Mouse (Mus musculus) embryonic facial prominence, embryonic 11.5 days (tissue): ENCODE measurements at regions not wholly inside any gene's neighbourhood (a gene's known extent, or its start where the extent isn't known, plus 50 kb on each side); places are given as distances from the start of the nearest gene placed in this dataset.

Source experiments
- ATAC-seq: fragments of 200-750 bp; cut with Nextera tagmentation; replicated peaks from 2 replicates; pipeline ENCODE4 v1.8.0; 2017; ENCODE audit warnings: low read depth; ENCODE audit not compliant: insufficient number of reproducible peaks, low FRiP score, low TSS enrichment
- DNase-seq: peaks from one replicate; pipeline ENCODE4 v3.0.0-alpha.2; 2015; ENCODE audit warnings: low spot score
- H3K27ac ChIP-seq: fragments of 300-500 bp; sonication (generic); replicated peaks from 2 replicates; pipeline ENCODE4 v1.5.1; 2014; ENCODE audit warnings: mild to moderate bottlenecking, low read depth, low read length, control low read depth
- H3K27me3 ChIP-seq: fragments of 300-500 bp; sonication (generic); 2 replicates; pipeline ENCODE4 v1.6.1; 2014; ENCODE audit warnings: mild to moderate bottlenecking, low read length, moderate library complexity, mixed read lengths; ENCODE audit not compliant: control insufficient read depth, insufficient read depth
- H3K36me3 ChIP-seq: fragments of 300-500 bp; sonication (generic); replicated peaks from 2 replicates; pipeline ENCODE4 v1.6.1; 2014; ENCODE audit warnings: low read depth, mild to moderate bottlenecking, low read length, moderate library complexity, mixed read lengths; ENCODE audit not compliant: control insufficient read depth, insufficient read depth
- H3K4me1 ChIP-seq: fragments of 300-500 bp; sonication (generic); 2 replicates; pipeline ENCODE4 v1.6.1; 2014; ENCODE audit warnings: low read length, mixed read lengths; ENCODE audit not compliant: control insufficient read depth, insufficient read depth
- H3K4me2 ChIP-seq: fragments of 300-500 bp; sonication (generic); 2 replicates; pipeline ENCODE4 v1.6.1; 2014; ENCODE audit warnings: low read depth, mild to moderate bottlenecking, control low read depth, low read length, moderate library complexity
- H3K4me3 ChIP-seq: fragments of 300-500 bp; sonication (generic); 2 replicates; pipeline ENCODE4 v1.5.1; 2014; ENCODE audit warnings: low read depth, low read length, control low read depth
- H3K9ac ChIP-seq: fragments of 300-500 bp; sonication (generic); replicated peaks from 2 replicates; pipeline ENCODE4 v1.6.1; 2014; ENCODE audit warnings: mild to moderate bottlenecking, control low read depth, low read length
- H3K9me3 ChIP-seq: fragments of 300-500 bp; sonication (generic); replicated peaks from 2 replicates; pipeline ENCODE4 v1.6.1; 2016; ENCODE audit warnings: mild to moderate bottlenecking, low read length, inconsistent platforms, mixed read lengths; ENCODE audit not compliant: control insufficient read depth
- WGBS: fragments of 180-500 bp; shearing (Covaris S2); extraction: QIAGEN DNeasy Blood & Tissue Kit; methylation state at CpG from one replicate; pipeline ENCODE4 v1.1.7; 2014; 5-methylcytosine and 5-hydroxymethylcytosine counted together

- Histone ChIP-seq H3K9me3 (no peaks in the 10 kb centered on the region), H3K9ac (no peak overlapping the region), H3K4me1 (no peaks in the 10 kb centered on the region), H3K4me2 (no peak overlapping the region), H3K36me3 (no peaks in the 10 kb centered on the region), H3K27me3 (no peaks in the 10 kb centered on the region), H3K27ac (no peak overlapping the region), H3K4me3 (no peak overlapping the region)
- DNase-seq (no peak), ATAC-seq (no peak)
- 85% methylated on average over 4 of the region's 4 CpGs for WGBS
These were observed 347.9 kb downstream of the Cd83 start for GRCm38 (mm10) chr13:44132510-44132909.

- H3K27me3 ChIP-seq, result no peaks in the 10 kb centered on the region
- no peaks in the 10 kb centered on the region for H3K4me1 ChIP-seq
- H3K9ac ChIP-seq, result no peak overlapping the region
- DNase-seq (peak; percentile 46), ATAC-seq (no peak)
- no peak overlapping the region for H3K4me3 ChIP-seq
- H3K36me3 ChIP-seq, result no peaks in the 10 kb centered on the region
- no peak overlapping the region for H3K27ac ChIP-seq
- H3K4me2 ChIP-seq, result no peak overlapping the region
- WGBS, result 54% methylated on average over 9 of the region's 9 CpGs
- H3K9me3 ChIP-seq, result no peaks in the 10 kb centered on the region
These were observed 348.9 kb downstream of the Cd83 start for GRCm38 (mm10) chr13:44133436-44133835.

- no peak overlapping the region for H3K27ac ChIP-seq
- H3K36me3 ChIP-seq, result no peaks in the 10 kb centered on the region
- H3K9me3 ChIP-seq, result no peaks in the 10 kb centered on the region
- no peak overlapping the region for H3K9ac ChIP-seq
- DNase-seq, result no peak
- no peaks in the 10 kb centered on the region for H3K4me1 ChIP-seq
- WGBS, result 57% methylated on average over 5 of the region's 5 CpGs
- H3K27me3 ChIP-seq, result no peaks in the 10 kb centered on the region
- no peak overlapping the region for H3K4me2 ChIP-seq
- no peak overlapping the region for H3K4me3 ChIP-seq
- ATAC-seq, result no peak
These were observed 356.6 kb downstream of the Cd83 start for GRCm38 (mm10) chr13:44141181-44141580.

GRCm38 (mm10) chr13:44145441-44145840 lies 360.9 kb downstream of the Cd83 start:
- no peaks in the 10 kb centered on the region for H3K36me3 ChIP-seq
- H3K27ac ChIP-seq, result no peak overlapping the region
- H3K4me2 ChIP-seq, result no peak overlapping the region
- no peak for DNase-seq
- no peaks in the 10 kb centered on the region for H3K27me3 ChIP-seq
- H3K4me3 ChIP-seq, result no peak overlapping the region
- no peaks in the 10 kb centered on the region for H3K9me3 ChIP-seq
- no peak for ATAC-seq
- 93% methylated on average over 4 of the region's 4 CpGs for WGBS
- H3K4me1 ChIP-seq, result no peaks in the 10 kb centered on the region
- H3K9ac ChIP-seq, result no peak overlapping the region

DNA sequence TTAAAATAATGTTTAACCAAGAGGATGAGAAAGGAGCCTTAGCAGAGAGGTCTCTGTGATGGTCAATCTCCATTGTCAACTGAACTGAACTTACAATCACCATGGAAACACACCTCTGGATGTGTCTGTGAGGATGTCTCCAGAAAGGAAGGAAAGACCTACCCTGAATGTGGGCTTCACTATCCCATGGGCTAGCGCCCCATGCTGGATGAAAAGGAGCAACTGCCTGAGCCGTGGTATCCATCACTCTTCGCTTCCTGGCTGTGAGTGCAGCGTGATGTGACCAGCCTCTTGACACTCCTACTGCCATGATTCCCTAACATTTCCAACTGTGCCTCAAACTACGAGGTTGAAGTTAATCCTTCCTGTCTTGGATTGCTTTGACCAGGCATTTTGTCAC lies 363.3 kb downstream of the Cd83 start:
- DNase-seq, result no peak
- H3K27ac ChIP-seq, result no peak overlapping the region
- H3K27me3 ChIP-seq, result no peaks in the 10 kb centered on the region
- no peak for ATAC-seq
- H3K9me3 ChIP-seq, result no peaks in the 10 kb centered on the region
- no peaks in the 10 kb centered on the region for H3K4me1 ChIP-seq
- H3K36me3 ChIP-seq, result no peaks in the 10 kb centered on the region
- no peak overlapping the region for H3K4me2 ChIP-seq
- no peak overlapping the region for H3K4me3 ChIP-seq
- 81% methylated on average over 5 of the region's 5 CpGs for WGBS
- no peak overlapping the region for H3K9ac ChIP-seq

- Histone ChIP-seq H3K4me2 (no peak overlapping the region), H3K4me3 (no peak overlapping the region), H3K4me1 (no peaks in the 10 kb centered on the region), H3K36me3 (no peaks in the 10 kb centered on the region), H3K9ac (no peak overlapping the region), H3K27me3 (no peaks in the 10 kb centered on the region), H3K27ac (no peak overlapping the region), H3K9me3 (no peaks in the 10 kb centered on the region; the same call in 1 of the 2 replicates)
- no peak for ATAC-seq
- DNase-seq, result no peak
- 81% methylated on average over 3 of the region's 3 CpGs for WGBS
These were observed 364.9 kb downstream of the Cd83 start for GRCm38 (mm10) chr13:44149499-44149898.

GRCm38 (mm10) chr13:44151526-44151925 lies 367.0 kb downstream of the Cd83 start:
- Histone ChIP-seq H3K9me3 (no peaks in the 10 kb centered on the region; the same call in 1 of the 2 replicates), H3K4me2 (no peak overlapping the region), H3K4me3 (no peak overlapping the region), H3K36me3 (no peaks in the 10 kb centered on the region), H3K27me3 (no peaks in the 10 kb centered on the region), H3K9ac (no peak overlapping the region), H3K4me1 (no peaks in the 10 kb centered on the region), H3K27ac (no peak overlapping the region)
- WGBS, result 81% methylated on average over 6 of the region's 6 CpGs
- ATAC-seq (no peak), DNase-seq (no peak)

DNA sequence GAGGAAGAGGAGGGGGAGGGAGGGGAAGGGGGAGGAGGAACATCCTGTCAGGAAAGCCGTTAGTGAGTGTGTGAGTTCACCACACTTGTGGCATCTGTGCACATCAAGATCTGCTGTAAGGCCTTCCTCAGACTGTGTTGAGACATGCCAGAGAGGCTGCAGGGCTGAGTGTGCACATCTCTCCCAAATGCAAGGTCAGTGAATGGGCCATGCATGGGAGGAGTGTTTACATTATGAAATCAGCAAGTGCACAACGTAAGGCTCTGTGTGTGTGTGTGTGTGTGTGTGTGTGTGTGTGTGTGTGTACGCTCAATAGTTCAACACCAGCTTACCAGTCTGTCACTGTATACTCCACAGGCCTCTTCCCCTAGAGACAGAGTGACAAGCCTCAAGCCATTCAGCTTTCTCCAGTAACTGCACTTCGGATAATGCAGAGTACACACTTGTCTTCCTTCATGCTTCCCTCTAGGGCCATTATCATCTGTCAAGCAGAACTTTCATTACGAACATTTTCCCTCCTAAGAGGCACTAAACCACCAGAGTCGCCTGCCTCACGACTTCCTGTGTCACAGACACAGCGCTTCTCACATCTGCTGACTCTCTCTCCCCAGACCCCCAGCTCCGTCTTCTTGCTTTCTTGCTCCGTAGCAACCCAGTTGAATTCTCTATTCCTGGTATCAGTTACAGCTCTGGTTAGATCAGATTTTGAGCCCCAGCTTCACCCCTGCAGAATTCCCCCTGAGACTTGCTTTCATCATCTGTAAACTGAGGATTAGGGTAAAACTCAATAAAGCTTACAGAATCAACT lies 368.4 kb downstream of the Cd83 start:
- H3K36me3 ChIP-seq, result no peaks in the 10 kb centered on the region
- H3K4me2 ChIP-seq, result no peak overlapping the region
- DNase-seq (peak; percentile 17), ATAC-seq (no peak; the same call in 1 of the 2 replicates)
- H3K27me3 ChIP-seq, result no peaks in the 10 kb centered on the region
- 60% methylated on average over 10 of the region's 10 CpGs for WGBS
- no peaks in the 10 kb centered on the region; the same call in 1 of the 2 replicates for H3K9me3 ChIP-seq
- H3K27ac ChIP-seq, result no peak overlapping the region
- no peaks in the 10 kb centered on the region for H3K4me1 ChIP-seq
- H3K9ac ChIP-seq, result no peak overlapping the region
- no peak overlapping the region for H3K4me3 ChIP-seq
